Mouse (Mus musculus) liver, postnatal 0 days (tissue): ENCODE data around the gene Olfr1140.

Experiments
- CTCF ChIP-seq: sonication (generic); IDR thresholded peaks from 2 replicates; pipeline ENCODE4 v1.5.1; 2016; ENCODE audit warnings: antibody characterized with exemption, low read depth
- EP300 ChIP-seq: IDR thresholded peaks from 2 replicates; pipeline ENCODE4 v1.6.1; 2016; ENCODE audit warnings: antibody characterized with exemption, low read depth, mild to moderate bottlenecking

DNA sequence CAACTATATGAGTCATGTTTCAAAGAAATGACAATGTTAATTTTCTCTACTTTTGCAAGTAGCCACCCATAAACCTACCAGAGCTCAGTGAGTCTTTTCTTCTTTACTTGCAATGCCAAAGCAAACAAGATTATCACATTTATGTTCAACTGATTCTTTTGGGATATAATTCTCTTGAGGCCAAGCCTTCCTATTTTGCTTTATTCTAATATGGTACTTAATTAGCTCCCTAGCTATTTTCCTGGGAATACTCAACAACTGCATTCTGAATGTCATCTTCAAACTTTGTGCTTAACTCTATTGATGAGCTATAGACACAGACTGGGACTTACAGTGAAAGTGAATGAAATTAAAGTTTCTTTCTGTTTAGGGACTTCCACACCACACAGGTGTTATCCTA is 30.5 kb upstream of the Olfr1140 start, which contains the start of gene Olfr1137:
- no peak for TF ChIP-seq CTCF
- no peak for TF ChIP-seq EP300
